Mouse (Mus musculus) ES-E14 (cell line): ENCODE results near the gene Ppp1r14c. TPM values are rescaled to one million over a fixed set of nuclear protein-coding genes. Genes with fewer than 3 reads are reported as not detected.

Source experiments
- DNase-seq: peaks from one replicate; pipeline ENCODE4 v3.0.0-alpha.2; 2013; ENCODE audit warnings: low read depth, low spot score
- H3K27ac ChIP-seq: 2 replicates; pipeline ENCODE4 v1.5.1; 2012; ENCODE audit warnings: low read depth, mild to moderate bottlenecking, low read length, moderate library complexity, mixed read lengths; ENCODE audit not compliant: poor library complexity, insufficient read depth, severe bottlenecking
- H3K36me3 ChIP-seq: 2 replicates; pipeline ENCODE4 v1.6.1; 2012; ENCODE audit warnings: mild to moderate bottlenecking, low read length, moderate library complexity, mixed read lengths; ENCODE audit not compliant: control insufficient read depth, poor library complexity, insufficient read depth, severe bottlenecking
- H3K4me1 ChIP-seq, 2 experiments: fragments of 150-350 bp in 1 of 2; sonication (generic) in 1 of 2; 2 replicates each; pipeline ENCODE4 v1.6.1; 2012; ENCODE audit warnings: low read length in 2 of 2, mild to moderate bottlenecking in 1 of 2, mixed read lengths in 1 of 2; ENCODE audit not compliant: control insufficient read depth in 2 of 2, insufficient read depth in 2 of 2, poor library complexity in 1 of 2
- H3K4me3 ChIP-seq, 2 experiments: fragments of 150-350 bp in 1 of 2; sonication (generic) in 1 of 2; 2 replicates each; pipeline ENCODE4 v1.5.1; 2012; ENCODE audit warnings: low read length in 2 of 2, low read depth in 1 of 2, mild to moderate bottlenecking in 1 of 2, mixed read lengths in 1 of 2; ENCODE audit not compliant: insufficient read depth in 1 of 2, poor library complexity in 1 of 2, severe bottlenecking in 1 of 2
- H3K9ac ChIP-seq: 2 replicates; pipeline ENCODE4 v1.6.1; 2012; ENCODE audit warnings: low read depth, mild to moderate bottlenecking, low read length, mixed read lengths; ENCODE audit not compliant: poor library complexity, insufficient read depth, severe bottlenecking
- H3K9me3 ChIP-seq: fragments of 150-350 bp; sonication (generic); 2 replicates; pipeline ENCODE4 v1.6.1; 2012; ENCODE audit warnings: low read depth, mild to moderate bottlenecking, low read length; ENCODE audit not compliant: control insufficient read depth, insufficient read depth
- CHD2 ChIP-seq: IDR thresholded peaks from 2 replicates; pipeline ENCODE4 v1.6.1; 2014; ENCODE audit warnings: mild to moderate bottlenecking, low read depth, low read length, inconsistent platforms
- HCFC1 ChIP-seq: IDR thresholded peaks from 2 replicates; pipeline ENCODE4 v1.6.1; 2012; ENCODE audit warnings: low read length, inconsistent platforms, borderline replicate concordance; ENCODE audit not compliant: insufficient read depth
- MAFK ChIP-seq: IDR thresholded peaks from 2 replicates; pipeline ENCODE4 v1.6.1; 2014; ENCODE audit warnings: mild to moderate bottlenecking, low read depth, low read length, inconsistent platforms; ENCODE audit not compliant: insufficient read depth
- ZC3H11A ChIP-seq: IDR thresholded peaks from 2 replicates; pipeline ENCODE4 v1.6.1; 2012; ENCODE audit warnings: low read depth, mild to moderate bottlenecking, inconsistent platforms, low read length, borderline replicate concordance
- ZNF384 ChIP-seq: IDR thresholded peaks from 2 replicates; pipeline ENCODE4 v1.6.1; 2012; ENCODE audit warnings: low read depth, low read length, inconsistent platforms
- in situ Hi-C, 2 experiments: fragments of 600-800 bp; cut with MboI; formaldehyde crosslinking; loops; one replicate each; pipeline ENCODE4 v1.15.1; 2025; ENCODE audit warnings: low sequenced_read_pairs in 2 of 2, inconsistent platforms in 1 of 2; ENCODE audit not compliant: unreplicated experiment in 2 of 2
- total RNA-seq: library from RNA; depleted of rRNA; stranded (reverse); fragments of 300-350 nt; gene quantifications from 2 replicates; pipeline ENCODE4 v1.2.3, GENCODE M21; 2012

Gene Ppp1r14c
- total RNA-seq, 1 experiment, result 0.62 TPM

DNA sequence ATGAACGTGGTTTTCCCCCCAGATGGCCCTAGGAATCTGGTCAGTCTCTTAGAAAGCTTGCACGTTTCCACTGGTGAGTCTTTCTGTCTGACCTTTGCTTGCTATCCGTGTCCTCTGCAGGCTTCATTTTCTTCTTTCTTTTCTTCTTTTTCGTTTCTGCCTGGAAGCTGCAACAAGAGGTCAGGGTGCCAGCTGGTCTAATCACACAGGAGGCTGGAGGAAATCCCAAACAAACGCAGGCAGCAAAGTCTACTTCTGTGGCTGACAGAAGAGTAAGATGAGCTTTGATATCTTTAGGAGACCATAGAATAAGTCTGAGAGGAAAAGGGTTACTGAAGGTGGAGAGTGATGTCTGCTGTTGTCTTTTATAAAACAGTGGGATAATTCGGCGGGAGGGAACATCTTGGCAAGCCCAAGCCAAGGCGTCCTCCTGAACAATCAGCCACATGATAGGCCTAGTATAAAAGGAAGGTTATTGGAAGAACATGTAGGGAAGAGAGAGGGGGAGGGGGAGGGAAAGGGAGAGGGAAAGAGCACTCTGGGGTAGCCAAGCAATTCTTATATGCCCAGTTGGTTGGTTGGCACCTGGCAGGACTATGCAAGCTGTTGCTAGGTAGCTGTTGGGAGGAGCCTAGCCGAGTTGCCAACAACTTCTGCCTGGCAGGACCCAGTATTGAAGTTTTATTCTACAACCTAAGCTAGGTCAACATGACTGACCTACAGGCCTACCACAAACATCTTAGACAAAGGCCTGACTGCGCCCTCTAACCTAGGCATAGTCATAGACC, 30.3 kb downstream of the Ppp1r14c start:
- TF ChIP-seq HCFC1 (no peak), MAFK (no peak), CHD2 (no peak), ZNF384 (no peak), ZC3H11A (no peak)
- Histone ChIP-seq H3K36me3 (no peaks in the 10 kb centered on the region), H3K27ac (no peak overlapping the region), H3K4me1 (no peaks in the 10 kb centered on the region), H3K9me3 (no peaks in the 10 kb centered on the region), H3K4me3 (no peak overlapping the region), H3K9ac (no peak overlapping the region)
- in situ Hi-C loops, result no loop called here
- no peak for DNase-seq

DNA sequence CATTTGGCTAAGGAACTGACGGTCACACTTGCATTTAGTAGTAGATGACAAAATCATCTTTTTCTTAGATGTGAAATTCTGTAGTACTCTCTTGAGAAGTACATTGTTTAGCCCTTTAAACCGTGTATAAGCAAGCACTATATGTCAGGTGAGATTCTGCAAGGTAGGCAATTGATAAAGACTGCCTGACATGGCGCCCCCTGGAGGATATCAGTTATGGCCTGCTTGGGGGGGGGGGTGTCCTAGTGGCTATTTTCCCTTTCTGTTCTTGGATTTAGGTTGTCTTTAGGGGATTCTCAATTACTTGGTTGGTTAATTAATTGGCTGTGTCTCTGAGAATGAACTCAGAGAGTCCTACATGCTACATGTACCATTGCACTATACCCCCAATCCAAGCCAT, 31.5 kb downstream of the Ppp1r14c start:
- no peak for TF ChIP-seq CHD2
- TF ChIP-seq MAFK, result 0 out of 2 replicates have a peak, but pooled peaks have one; percentile 14
- in situ Hi-C loops, result no loop called here
- H3K4me1 ChIP-seq, result no peaks in the 10 kb centered on the region
- H3K27ac ChIP-seq, result no peak overlapping the region
- H3K36me3 ChIP-seq, result no peaks in the 10 kb centered on the region
- H3K9ac ChIP-seq, result no peak overlapping the region
- H3K4me3 ChIP-seq, result no peak overlapping the region
- no peaks in the 10 kb centered on the region for H3K9me3 ChIP-seq
- DNase-seq, result no peak

DNA sequence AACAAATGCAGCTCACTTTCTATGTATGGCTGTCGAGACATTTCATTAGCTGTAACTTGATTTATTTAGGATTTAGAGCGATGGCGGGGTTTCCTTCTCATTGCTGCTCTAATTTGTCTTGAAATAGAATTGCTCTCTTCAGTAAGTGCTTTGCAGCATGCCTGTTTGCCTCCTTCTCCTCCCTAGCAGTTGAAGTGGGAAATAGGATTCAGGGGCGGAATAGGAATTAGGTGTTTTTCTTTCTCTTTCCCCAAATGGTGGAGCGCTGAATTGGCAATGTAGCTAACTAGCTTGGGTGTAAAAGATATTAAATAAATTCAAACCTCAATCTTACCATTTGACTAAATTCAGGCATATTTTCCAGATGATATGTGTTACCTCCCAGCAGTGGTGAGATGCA, 32.2 kb downstream of the Ppp1r14c start:
- Histone ChIP-seq H3K27ac (no peak overlapping the region), H3K4me3 (no peak overlapping the region), H3K9me3 (no peaks in the 10 kb centered on the region), H3K4me1 (no peaks in the 10 kb centered on the region), H3K36me3 (no peaks in the 10 kb centered on the region), H3K9ac (no peak overlapping the region)
- DNase-seq, result no peak
- no peak for TF ChIP-seq ZNF384
- TF ChIP-seq ZC3H11A, result no peak
- no peak for TF ChIP-seq HCFC1
- no peak for TF ChIP-seq MAFK
- TF ChIP-seq CHD2, result no peak
- in situ Hi-C loops, result no loop called here

DNA sequence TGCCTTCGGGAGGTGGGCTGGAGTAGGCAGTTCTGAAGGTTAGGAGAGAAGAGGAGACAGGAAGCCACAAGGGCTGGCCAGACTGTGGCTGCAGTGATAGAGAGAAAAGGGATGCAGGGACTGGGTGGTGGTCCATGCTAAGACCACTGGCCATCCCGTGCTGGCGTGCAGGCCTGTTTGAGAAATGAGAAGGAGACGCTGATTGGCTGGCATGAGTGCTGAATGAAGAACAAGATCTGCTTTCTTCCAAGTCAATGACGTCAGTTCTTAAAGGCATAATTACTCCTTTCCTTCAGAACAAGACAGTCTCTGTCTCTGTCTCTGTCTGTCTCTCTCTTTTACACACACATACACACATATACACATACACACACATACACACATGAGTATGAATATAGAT, 36.4 kb downstream of the Ppp1r14c start:
- TF ChIP-seq CHD2 (no peak), HCFC1 (no peak), MAFK (no peak), ZNF384 (no peak), ZC3H11A (no peak)
- no peak overlapping the region for H3K9ac ChIP-seq
- no peaks in the 10 kb centered on the region for H3K4me1 ChIP-seq
- no peak overlapping the region for H3K27ac ChIP-seq
- no peak overlapping the region for H3K4me3 ChIP-seq
- DNase-seq, result no peak
- in situ Hi-C loops, result no loop called here
- no peaks in the 10 kb centered on the region for H3K36me3 ChIP-seq
- H3K9me3 ChIP-seq, result no peaks in the 10 kb centered on the region
